Mouse (Mus musculus): ENCODE data around the gene Adamtsl5. TPM values are rescaled to one million over a fixed set of nuclear protein-coding genes. Genes with fewer than 3 reads are reported as not detected.
A peak's percentile ranks its signal among the peaks of the same experiment; 100 is the strongest.

Adamtsl5 gene
- polyA plus RNA-seq, 1 experiment from 2014 or later = 1.0 TPM

DNA sequence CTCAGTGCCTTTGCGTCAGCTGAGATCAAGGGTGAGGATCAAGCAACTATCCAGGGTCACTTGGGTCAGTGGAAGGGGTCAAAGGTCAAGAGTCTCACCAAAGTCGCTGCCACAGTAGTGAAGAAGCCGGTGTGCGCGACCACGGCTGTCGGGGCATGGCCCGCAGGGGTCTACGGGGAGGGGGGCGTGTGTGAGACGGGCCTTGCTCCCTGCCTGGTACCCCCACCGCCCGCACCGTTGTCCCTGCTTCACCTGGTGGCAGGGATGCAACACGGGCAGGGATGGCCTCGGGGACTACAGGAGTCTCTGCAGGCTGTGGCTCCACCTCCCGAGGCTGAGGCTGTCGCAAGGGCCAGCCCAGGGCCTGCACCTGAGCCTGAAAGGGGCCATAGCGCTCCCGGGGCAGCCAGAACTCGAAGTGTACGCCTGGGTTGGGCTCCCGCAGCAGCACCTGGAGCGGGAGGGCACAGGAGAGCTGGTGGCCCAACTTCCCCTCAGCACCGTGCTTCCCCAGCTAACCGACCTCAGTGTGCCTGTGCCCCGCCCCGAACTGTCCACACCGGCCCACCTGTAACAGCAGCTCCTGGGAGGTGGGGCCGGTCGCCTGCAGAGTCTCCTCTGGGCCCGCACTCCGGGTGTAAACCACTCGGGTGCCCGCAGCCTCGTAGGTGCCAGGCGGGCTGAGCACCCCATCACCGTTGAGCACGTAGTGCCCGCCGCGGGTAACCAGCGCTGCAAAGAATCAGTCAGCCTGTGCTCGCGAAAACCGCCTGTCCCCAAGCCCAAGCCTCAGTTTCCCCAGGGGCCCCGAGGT lies 6.5 kb downstream of the Adamtsl5 start:
- Histone ChIP-seq H3K4me3 (peak overlapping the region; percentile 34), H3K4me2 (replicated peaks) (peak overlapping the region; percentile 53)

GRCm38 (mm10) chr10:80341026-80341425 lies 7.2 kb downstream of the Adamtsl5 start:
- H3K4me3 ChIP-seq = no peak overlapping the region

More for the DNA sequence above, 6.5 kb downstream of the Adamtsl5 start:
- H3K36me3 ChIP-seq = no peaks in the 10 kb centered on the region
- ATAC-seq (ENCODE audit: insufficient number of reproducible peaks, insufficient read depth, low FRiP score, low TSS enrichment) = no peak
- H3K27me3 ChIP-seq = peaks cover 64% of the 10 kb centered on the region
- WGBS = 2% methylated on average over 47 of the region's 47 CpGs
- no peaks in the 10 kb centered on the region for H3K9me3 ChIP-seq
- no peak overlapping the region for H3K9ac ChIP-seq
- H3K4me1 ChIP-seq = peaks cover 23% of the 10 kb centered on the region
- H3K27ac ChIP-seq = no peak overlapping the region

GRCm38 (mm10) chr10:80339941-80340750 lies 8.1 kb downstream of the Adamtsl5 start:
- Histone ChIP-seq H3K36me3 (no peaks in the 10 kb centered on the region), H3K4me2 (replicated peaks) (0 out of 2 replicates have a peak overlapping the region, but pooled peaks have one; percentile 20), H3K27me3 (peaks cover 50% of the 10 kb centered on the region), H3K27ac (no peak overlapping the region), H3K9me3 (no peaks in the 10 kb centered on the region), H3K9ac (no peak overlapping the region), H3K4me3 (no peak overlapping the region), H3K4me1 (peaks cover 22% of the 10 kb centered on the region)
- ATAC-seq (ENCODE audit: insufficient number of reproducible peaks, insufficient read depth, low FRiP score, low TSS enrichment) = no peak
- 20% methylated on average over 19 of the region's 19 CpGs for WGBS

More at GRCm38 (mm10) chr10:80341026-80341425, 7.2 kb downstream of the Adamtsl5 start:
- Histone ChIP-seq H3K4me2 (replicated peaks) (no peak overlapping the region), H3K27me3 (peaks cover 59% of the 10 kb centered on the region), H3K9me3 (no peaks in the 10 kb centered on the region), H3K4me1 (peaks cover 23% of the 10 kb centered on the region), H3K36me3 (no peaks in the 10 kb centered on the region), H3K9ac (no peak overlapping the region), H3K27ac (no peak overlapping the region)
- WGBS = 8% methylated on average over 21 of the region's 21 CpGs
- ATAC-seq (ENCODE audit: insufficient number of reproducible peaks, insufficient read depth, low FRiP score, low TSS enrichment) = no peak

- Histone ChIP-seq H3K4me2 (replicated peaks) (no peak overlapping the region), H3K4me3 (no peak overlapping the region), H3K36me3 (no peaks in the 10 kb centered on the region), H3K27me3 (peaks cover 25% of the 10 kb centered on the region), H3K9me3 (no peaks in the 10 kb centered on the region), H3K4me1 (no peaks in the 10 kb centered on the region; the same call in 1 of the 2 replicates), H3K27ac (no peak overlapping the region), H3K9ac (no peak overlapping the region)
- ATAC-seq (ENCODE audit: insufficient number of reproducible peaks, insufficient read depth, low FRiP score, low TSS enrichment) = no peak
- WGBS = 82% methylated on average over 12 of the region's 12 CpGs
Observed at GRCm38 (mm10) chr10:80336263-80336662, 11.9 kb downstream of the Adamtsl5 start.

DNA sequence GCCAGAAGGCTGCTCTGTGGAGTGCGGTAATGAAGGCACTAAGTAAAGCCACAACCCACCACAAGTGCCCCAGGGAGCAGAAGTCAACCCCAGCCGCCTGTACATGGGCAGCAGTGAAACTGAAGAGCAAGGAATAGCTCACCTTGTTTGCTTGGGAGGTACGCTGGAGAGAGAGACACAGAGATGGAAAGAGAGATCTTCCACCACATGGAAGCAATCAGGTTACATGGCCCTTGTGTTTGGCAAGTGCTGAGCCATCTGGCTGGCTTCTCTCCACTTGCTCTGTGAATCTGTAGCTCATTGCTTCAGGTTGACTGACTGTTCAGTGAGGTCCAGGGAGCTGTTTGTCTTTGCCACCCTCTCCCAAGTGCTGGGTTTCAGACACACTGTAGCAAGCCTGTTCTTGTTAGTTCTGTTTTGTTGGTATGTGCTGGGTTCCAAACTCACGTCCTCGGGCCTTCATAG lies 15.7 kb downstream of the Adamtsl5 start:
- H3K9ac ChIP-seq = no peak overlapping the region
- no peak overlapping the region for H3K27ac ChIP-seq
- H3K4me1 ChIP-seq = peaks cover 6% of the 10 kb centered on the region; the same call in 1 of the 2 replicates
- no peaks in the 10 kb centered on the region for H3K36me3 ChIP-seq
- H3K9me3 ChIP-seq = no peaks in the 10 kb centered on the region
- peaks cover 18% of the 10 kb centered on the region; the same call in 1 of the 2 replicates for H3K27me3 ChIP-seq
- H3K4me3 ChIP-seq = no peak overlapping the region
- ATAC-seq (ENCODE audit: insufficient number of reproducible peaks, insufficient read depth, low FRiP score, low TSS enrichment) = no peak
- 72% methylated on average over 5 of the region's 5 CpGs for WGBS
- H3K4me2 ChIP-seq (replicated peaks) = no peak overlapping the region

DNA sequence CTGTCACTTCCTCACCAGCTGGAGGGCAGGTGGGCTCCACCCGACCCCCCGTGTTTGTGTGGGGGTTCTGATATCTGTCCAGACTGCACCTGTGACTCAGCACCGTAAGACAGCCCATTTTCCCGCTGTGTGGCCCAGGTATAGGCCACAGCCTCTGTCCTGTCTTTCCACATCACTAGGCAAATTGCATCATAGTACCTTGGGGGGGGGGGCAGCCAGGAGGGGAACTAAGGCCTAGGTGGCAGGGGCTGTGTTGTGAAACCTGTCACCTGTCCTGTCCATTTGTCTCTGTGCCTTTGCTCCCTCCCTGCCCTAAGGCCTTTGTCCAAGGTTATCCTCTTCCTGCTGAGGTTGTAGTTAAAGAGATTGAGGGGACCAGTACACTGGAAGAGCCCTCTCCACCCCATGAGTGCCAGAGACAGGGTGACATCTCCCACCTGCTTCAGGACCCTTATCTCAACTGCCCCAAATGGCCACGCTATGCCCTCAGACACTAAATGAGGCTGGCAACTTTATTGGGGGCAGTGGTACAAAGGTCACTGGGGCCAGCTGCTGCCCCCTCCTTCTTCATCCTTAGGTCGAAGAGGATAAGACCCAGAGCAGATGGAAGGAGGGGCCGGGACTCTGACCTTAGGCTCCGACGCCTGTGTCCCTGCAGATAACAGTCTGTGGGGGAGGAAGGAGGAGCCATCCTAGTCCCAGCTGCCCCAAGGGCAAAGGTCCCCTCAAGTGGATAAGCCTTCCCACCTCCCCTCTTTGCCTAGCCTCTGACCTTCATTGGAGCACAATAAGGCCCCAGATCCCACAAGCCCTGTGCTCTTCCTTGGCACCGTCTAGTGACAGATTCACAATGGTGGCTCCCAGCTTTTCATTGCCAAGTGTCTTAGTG lies 16.3 kb downstream of the Adamtsl5 start:
- peaks cover 6% of the 10 kb centered on the region; the same call in 1 of the 2 replicates for H3K4me1 ChIP-seq
- H3K27me3 ChIP-seq = peaks cover 18% of the 10 kb centered on the region; the same call in 1 of the 2 replicates
- H3K9ac ChIP-seq = no peak overlapping the region
- H3K9me3 ChIP-seq = no peaks in the 10 kb centered on the region
- no peak overlapping the region for H3K27ac ChIP-seq
- WGBS = 57% methylated on average over 10 of the region's 10 CpGs
- no peak overlapping the region for H3K4me2 ChIP-seq (replicated peaks)
- 0 out of 2 replicates have a peak overlapping the region, but pooled peaks have one; percentile 2 for H3K4me3 ChIP-seq
- ATAC-seq (ENCODE audit: insufficient number of reproducible peaks, insufficient read depth, low FRiP score, low TSS enrichment) = no peak
- H3K36me3 ChIP-seq = no peaks in the 10 kb centered on the region

GRCm38 (mm10) chr10:80330888-80331287 lies 17.3 kb downstream of the Adamtsl5 start:
- H3K4me2 ChIP-seq (replicated peaks) = peak overlapping the region; percentile 90
- no peak overlapping the region for H3K9ac ChIP-seq
- no peaks in the 10 kb centered on the region for H3K36me3 ChIP-seq
- H3K4me1 ChIP-seq = peaks cover 6% of the 10 kb centered on the region; the same call in 1 of the 2 replicates
- no peak for ATAC-seq (ENCODE audit: insufficient number of reproducible peaks, insufficient read depth, low FRiP score, low TSS enrichment)
- H3K9me3 ChIP-seq = no peaks in the 10 kb centered on the region
- no peak overlapping the region for H3K4me3 ChIP-seq
- WGBS = 68% methylated on average over 2 of the region's 2 CpGs
- no peak overlapping the region for H3K27ac ChIP-seq
- peaks cover 18% of the 10 kb centered on the region; the same call in 1 of the 2 replicates for H3K27me3 ChIP-seq

- H3K36me3 ChIP-seq = no peaks in the 10 kb centered on the region
- no peak overlapping the region for H3K27ac ChIP-seq
- peak overlapping the region; percentile 40; the same call in 1 of the 2 replicates for H3K9ac ChIP-seq
- H3K4me2 ChIP-seq (replicated peaks) = peak overlapping the region; percentile 90
- H3K9me3 ChIP-seq = no peaks in the 10 kb centered on the region
- H3K4me3 ChIP-seq = peak overlapping the region; percentile 45
- H3K4me1 ChIP-seq = peaks cover 6% of the 10 kb centered on the region; the same call in 1 of the 2 replicates
- H3K27me3 ChIP-seq = peaks cover 19% of the 10 kb centered on the region; the same call in 1 of the 2 replicates
- peak; percentile 2; the same call in 1 of the 2 replicates for ATAC-seq (ENCODE audit: insufficient number of reproducible peaks, insufficient read depth, low FRiP score, low TSS enrichment)
- 3% methylated on average over 41 of the region's 41 CpGs for WGBS
Observed at GRCm38 (mm10) chr10:80330084-80330483, 18.1 kb downstream of the Adamtsl5 start.

- Histone ChIP-seq H3K4me2 (replicated peaks) (peak within 1 kb of the TSS; percentile 90), H3K9me3 (no peaks in the 10 kb centered on the region), H3K36me3 (no peaks in the 10 kb centered on the region), H3K4me1 (peaks cover 6% of the 10 kb centered on the region; the same call in 1 of the 2 replicates), H3K9ac (peak within 1 kb of the TSS; percentile 40; the same call in 1 of the 2 replicates), H3K27ac (no peak within 1 kb of the TSS), H3K4me3 (peak within 1 kb of the TSS; percentile 45), H3K27me3 (peaks cover 25% of the 10 kb centered on the region)
- peak; percentile 85 for ATAC-seq (ENCODE audit: insufficient number of reproducible peaks, insufficient read depth, low FRiP score, low TSS enrichment)
- 4% methylated on average over 36 of the region's 36 CpGs for WGBS
Observed at GRCm38 (mm10) chr10:80329273-80330081, 18.7 kb downstream of the Adamtsl5 start, which contains the start of the genes Pcsk4 and Reep6. Gene Pcsk4, minus strand, starts transcription at chr10:80329498. Gene Reep6, plus strand, starts transcription at chr10:80329953.

DNA sequence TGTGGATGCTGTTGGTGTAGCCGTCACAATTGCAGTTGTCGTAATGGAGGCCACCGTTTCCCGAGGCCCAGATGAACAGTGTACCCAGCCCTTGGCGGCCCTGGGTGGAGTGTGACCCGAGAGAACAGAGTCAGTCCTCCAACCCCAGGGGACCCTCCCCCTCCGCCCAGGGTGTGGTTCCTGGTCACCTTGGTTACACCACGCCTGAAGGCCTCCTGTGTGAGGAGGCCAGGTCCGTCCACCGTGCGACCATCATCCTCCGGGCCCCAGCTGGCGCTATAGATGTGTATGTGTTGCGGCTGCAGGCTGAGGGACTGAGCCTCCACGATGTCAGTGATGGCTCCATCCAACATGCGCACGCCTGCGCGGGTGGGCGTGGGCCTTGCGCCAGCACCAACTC lies 23.2 kb downstream of the Adamtsl5 start:
- Histone ChIP-seq H3K4me2 (replicated peaks) (no peak overlapping the region), H3K9ac (no peak overlapping the region), H3K27me3 (peaks cover 10% of the 10 kb centered on the region; the same call in 1 of the 2 replicates), H3K9me3 (no peaks in the 10 kb centered on the region), H3K4me3 (no peak overlapping the region), H3K4me1 (peaks cover 8% of the 10 kb centered on the region), H3K36me3 (no peaks in the 10 kb centered on the region), H3K27ac (no peak overlapping the region)
- WGBS = 84% methylated on average over 21 of the region's 21 CpGs
- ATAC-seq (ENCODE audit: insufficient number of reproducible peaks, insufficient read depth, low FRiP score, low TSS enrichment) = no peak

Measured in embryonic facial prominence, embryonic 12.5 days (tissue).